Mouse (Mus musculus) ES-Bruce4 (cell line): Measurements from ENCODE around the gene Hsd3b1.
"Not testable (repeated sequence)": the region's sequence is repeated elsewhere in the genome, so short reads cannot be mapped to it uniquely, and the experiment has no call there.

ENCODE experiments used
- CTCF ChIP-seq: IDR thresholded peaks from one replicate; pipeline ENCODE4 v1.8.1; 2011; ENCODE audit warnings: low read depth, low read length
- EP300 ChIP-seq: IDR thresholded peaks from 2 replicates; pipeline ENCODE4 v1.6.1; 2011; ENCODE audit warnings: low read depth, low read length; ENCODE audit not compliant: insufficient read depth

DNA sequence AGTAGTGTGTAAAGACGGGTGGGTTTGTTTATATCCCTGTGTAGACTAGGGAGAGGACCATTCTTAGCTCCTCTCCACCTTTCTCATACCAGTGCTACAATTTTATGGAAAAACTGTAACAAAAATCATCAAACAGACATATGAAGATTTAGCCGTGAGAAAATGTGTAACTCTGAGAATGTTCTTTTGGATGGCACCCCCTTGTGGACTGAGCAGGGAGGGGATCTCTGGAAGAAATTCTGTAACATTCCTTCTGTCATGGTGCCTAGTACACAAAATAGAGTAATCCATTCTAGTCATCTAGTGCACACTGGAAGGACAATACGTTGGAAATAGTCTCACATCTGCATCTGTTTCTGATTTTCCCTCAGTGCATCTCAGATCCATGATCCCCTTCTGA, 54.6 kb downstream of the Hsd3b1 start:
- TF ChIP-seq CTCF, EP300: not testable (repeated sequence)
